Mouse (Mus musculus): Measurements from ENCODE around the gene Ap5b1.

Gene Ap5b1

GRCm38 (mm10) chr19:5609547-5610404, 42.0 kb downstream of the Ap5b1 start, which contains the start of gene Kat5:
Kat5 (minus strand) TSS chr19:5610237.
- DNase-seq (ENCODE audit: low spot score in 2 of 2), result peak; percentile 92 to 96

- DNase-seq (ENCODE audit: low spot score in 2 of 2), result no peak
These were observed 44.1 kb downstream of the Ap5b1 start for GRCm38 (mm10) chr19:5611973-5612372.

- DNase-seq (ENCODE audit: low spot score in 2 of 2), result no peak
These were observed 45.1 kb downstream of the Ap5b1 start for GRCm38 (mm10) chr19:5612762-5613411.

- no peak for DNase-seq (ENCODE audit: low spot score in 2 of 2)
These were observed 47.1 kb downstream of the Ap5b1 start for GRCm38 (mm10) chr19:5614953-5615352.

- DNase-seq (ENCODE audit: low spot score in 2 of 2), result no peak
These were observed 52.2 kb downstream of the Ap5b1 start for GRCm38 (mm10) chr19:5620007-5620406.

Measured in right cerebral cortex, adult 2 months (tissue).